Mouse (Mus musculus): ENCODE measurements around the gene 4930442H23Rik.
"Not testable (repeated sequence)": the region's sequence is repeated elsewhere in the genome, so short reads cannot be mapped to it uniquely, and the experiment has no call there.

The 4930442H23Rik gene

GRCm38 (mm10) chr10:81197305-81197704 is 13.7 kb upstream of the 4930442H23Rik start:
- DNase-seq = no peak

- DNase-seq = no peak
Measured at GRCm38 (mm10) chr10:81196470-81197065, 12.9 kb upstream of the 4930442H23Rik start.

GRCm38 (mm10) chr10:81195300-81195699 is 11.7 kb upstream of the 4930442H23Rik start:
- DNase-seq = no peak

GRCm38 (mm10) chr10:81193991-81194774 is 10.5 kb upstream of the 4930442H23Rik start:
- no peak for DNase-seq

GRCm38 (mm10) chr10:81192968-81193501 is 9.4 kb upstream of the 4930442H23Rik start:
- no peak for DNase-seq

GRCm38 (mm10) chr10:81192270-81192967 is 8.8 kb upstream of the 4930442H23Rik start:
- peak; percentile 93 for DNase-seq

GRCm38 (mm10) chr10:81191342-81191982 is 7.8 kb upstream of the 4930442H23Rik start:
- DNase-seq = no peak

- no peak for DNase-seq
Measured at GRCm38 (mm10) chr10:81190912-81191321, 7.3 kb upstream of the 4930442H23Rik start.

GRCm38 (mm10) chr10:81190236-81190911 is 6.7 kb upstream of the 4930442H23Rik start:
- no peak for DNase-seq

- no peak for DNase-seq
Measured at GRCm38 (mm10) chr10:81189821-81190220, 6.2 kb upstream of the 4930442H23Rik start.

- no peak for DNase-seq
Measured at GRCm38 (mm10) chr10:81187161-81187560, 3.5 kb upstream of the 4930442H23Rik start.

GRCm38 (mm10) chr10:81184765-81185164 is 1.1 kb upstream of the 4930442H23Rik start:
- DNase-seq = no peak

- peak; percentile 99 for DNase-seq
Measured at GRCm38 (mm10) chr10:81182336-81183333, 1.0 kb downstream of the 4930442H23Rik start, which contains the start of gene Dapk3. Dapk3 (plus strand) TSS chr10:81183005.

- not testable (repeated sequence) for DNase-seq
Measured at GRCm38 (mm10) chr10:81181860-81182259, 1.8 kb downstream of the 4930442H23Rik start.

GRCm38 (mm10) chr10:81180946-81181345 is 2.7 kb downstream of the 4930442H23Rik start:
- no peak for DNase-seq

GRCm38 (mm10) chr10:81179451-81180342 is 4.0 kb downstream of the 4930442H23Rik start:
- DNase-seq = no peak

GRCm38 (mm10) chr10:81178927-81179326 is 4.7 kb downstream of the 4930442H23Rik start:
- no peak for DNase-seq

GRCm38 (mm10) chr10:81177958-81178712 is 5.5 kb downstream of the 4930442H23Rik start:
- no peak for DNase-seq

- DNase-seq = no peak
Measured at GRCm38 (mm10) chr10:81177491-81177925, 6.1 kb downstream of the 4930442H23Rik start.
